Mouse (Mus musculus) MN1 (cell line): ENCODE measurements around the gene Tctex1d4.
A peak's percentile ranks its signal among the peaks of the same experiment; 100 is the strongest.

Experiments
- DNase-seq: peaks from one replicate; pipeline ENCODE4 v3.0.0-alpha.2; 2016; ENCODE audit warnings: low spot score

Gene Tctex1d4

DNA sequence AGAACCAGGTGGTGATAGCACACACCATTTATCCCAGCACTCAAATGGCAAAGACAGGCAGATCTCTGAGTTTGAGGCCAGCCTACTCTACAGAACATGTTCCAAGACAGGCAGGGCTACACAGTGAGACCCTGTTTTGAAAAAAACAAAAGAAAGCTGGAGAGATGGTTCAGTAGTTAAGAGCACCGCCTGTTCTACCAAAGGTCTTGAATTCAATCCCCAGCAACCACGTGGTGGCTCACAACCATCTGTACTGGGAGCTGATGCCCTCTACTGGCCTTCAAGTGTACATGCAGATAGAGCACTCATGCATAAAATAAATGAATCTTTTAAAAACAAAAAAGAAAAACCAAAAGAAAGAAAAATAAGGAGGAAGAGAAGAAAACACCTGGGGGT lies 12.6 kb downstream of the Tctex1d4 start:
- peak; percentile 59 for DNase-seq

GRCm38 (mm10) chr4:117140613-117141012 lies 14.0 kb downstream of the Tctex1d4 start:
- DNase-seq: no peak

DNA sequence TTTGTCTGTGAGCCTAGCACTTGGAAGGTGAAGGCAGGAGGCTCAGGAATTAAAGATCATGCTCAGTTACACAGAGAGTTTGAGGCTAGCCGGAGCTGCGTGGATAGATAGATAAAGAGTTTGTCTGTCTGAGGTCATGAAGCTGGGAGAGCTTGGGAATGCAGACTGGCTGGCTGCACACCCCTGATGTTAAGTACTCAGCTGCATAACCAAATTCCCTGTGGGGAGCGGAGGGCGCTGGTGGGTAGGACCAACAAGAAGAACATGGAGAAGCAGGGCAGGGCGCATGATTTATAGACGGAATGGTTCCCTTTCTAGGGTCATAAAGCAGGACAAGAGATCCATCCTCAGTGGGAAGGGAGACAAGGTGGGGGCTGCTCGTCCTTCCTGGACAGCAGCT lies 16.4 kb downstream of the Tctex1d4 start:
- DNase-seq: no peak

GRCm38 (mm10) chr4:117145248-117145647 lies 18.7 kb downstream of the Tctex1d4 start:
- no peak for DNase-seq

- DNase-seq: peak; percentile 68
Observed at GRCm38 (mm10) chr4:117146176-117146575, 19.6 kb downstream of the Tctex1d4 start.

- DNase-seq: no peak
Observed at GRCm38 (mm10) chr4:117148047-117148713, 21.6 kb downstream of the Tctex1d4 start.

DNA sequence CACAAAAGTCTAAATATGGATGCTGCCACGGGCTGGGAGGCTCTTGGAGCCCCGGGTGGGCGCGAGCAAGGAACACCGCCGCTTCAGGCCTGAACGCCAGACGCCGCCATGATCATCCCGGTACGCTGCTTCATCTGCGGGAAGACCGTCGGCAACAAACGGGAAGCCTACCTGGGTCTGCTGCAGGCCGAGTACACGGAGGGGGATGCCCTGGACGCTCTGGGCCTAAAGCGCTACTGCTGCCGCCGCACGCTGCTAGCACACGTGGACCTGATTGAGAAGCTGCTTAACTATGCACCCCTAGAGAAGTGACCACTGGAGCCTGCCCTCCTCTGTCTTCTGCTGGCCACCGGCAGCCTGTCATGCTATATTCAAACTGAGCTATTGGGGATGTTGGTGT lies 22.2 kb downstream of the Tctex1d4 start:
- no peak for DNase-seq

GRCm38 (mm10) chr4:117149291-117150211 lies 23.0 kb downstream of the Tctex1d4 start:
- DNase-seq: no peak

GRCm38 (mm10) chr4:117150212-117150733 lies 23.7 kb downstream of the Tctex1d4 start:
- no peak for DNase-seq

DNA sequence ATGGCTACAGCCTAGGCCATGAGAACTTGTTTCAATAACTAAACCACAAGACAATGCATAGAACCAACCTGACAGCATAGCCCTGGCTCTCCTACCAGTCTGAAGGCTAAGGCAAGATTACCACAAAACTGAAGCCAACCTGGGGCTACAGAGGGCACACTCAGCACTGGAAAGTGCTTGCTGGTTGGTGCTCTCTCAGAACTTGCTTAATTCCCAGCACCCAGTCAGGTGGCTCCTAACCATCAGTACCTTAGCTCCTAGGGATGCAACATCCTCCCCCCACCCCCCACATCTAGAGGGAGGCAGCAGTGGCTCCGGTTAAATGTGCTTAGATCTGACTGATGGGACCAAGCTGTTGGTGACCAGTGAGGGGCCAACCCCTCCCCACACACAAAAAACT lies 24.8 kb downstream of the Tctex1d4 start:
- DNase-seq: no peak

GRCm38 (mm10) chr4:117152714-117153113 lies 26.1 kb downstream of the Tctex1d4 start:
- no peak for DNase-seq

DNA sequence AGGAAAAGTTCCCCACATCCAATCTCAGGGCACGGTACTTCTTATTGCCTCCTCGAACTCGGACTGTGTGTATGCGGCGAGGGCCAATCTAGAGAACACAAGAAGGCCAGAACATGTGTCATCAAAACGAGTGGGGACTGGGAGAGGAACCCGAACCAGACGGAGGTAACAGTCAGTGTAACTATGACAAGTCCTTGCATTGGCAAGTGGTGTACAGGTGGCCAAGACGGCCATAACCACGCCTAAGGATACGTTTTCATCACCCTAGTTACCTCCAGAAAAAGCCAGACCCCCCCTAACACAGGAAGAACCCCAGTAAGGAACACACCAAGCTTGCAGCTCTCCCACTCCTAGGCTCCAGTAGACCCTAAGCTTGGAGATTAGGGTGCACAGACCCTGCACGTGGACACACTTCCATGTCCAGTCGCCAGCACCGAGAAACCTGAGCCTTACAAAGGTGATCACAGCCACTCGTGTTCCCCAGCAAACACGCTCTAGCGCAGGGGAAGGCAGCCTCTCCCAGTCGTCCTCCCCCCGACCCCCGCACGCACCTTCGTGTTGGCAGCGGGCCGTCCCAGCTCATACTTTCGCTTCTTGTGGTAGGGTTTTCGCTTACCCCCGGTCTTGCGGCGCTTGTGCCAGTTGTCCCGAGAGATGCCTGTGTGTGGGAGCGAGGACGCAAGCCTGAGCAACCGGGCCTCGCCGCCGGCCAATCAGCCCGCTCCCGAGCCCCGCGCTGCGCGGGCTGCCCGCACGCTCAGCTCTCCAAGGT lies 28.6 kb downstream of the Tctex1d4 start:
- no peak for DNase-seq

DNA sequence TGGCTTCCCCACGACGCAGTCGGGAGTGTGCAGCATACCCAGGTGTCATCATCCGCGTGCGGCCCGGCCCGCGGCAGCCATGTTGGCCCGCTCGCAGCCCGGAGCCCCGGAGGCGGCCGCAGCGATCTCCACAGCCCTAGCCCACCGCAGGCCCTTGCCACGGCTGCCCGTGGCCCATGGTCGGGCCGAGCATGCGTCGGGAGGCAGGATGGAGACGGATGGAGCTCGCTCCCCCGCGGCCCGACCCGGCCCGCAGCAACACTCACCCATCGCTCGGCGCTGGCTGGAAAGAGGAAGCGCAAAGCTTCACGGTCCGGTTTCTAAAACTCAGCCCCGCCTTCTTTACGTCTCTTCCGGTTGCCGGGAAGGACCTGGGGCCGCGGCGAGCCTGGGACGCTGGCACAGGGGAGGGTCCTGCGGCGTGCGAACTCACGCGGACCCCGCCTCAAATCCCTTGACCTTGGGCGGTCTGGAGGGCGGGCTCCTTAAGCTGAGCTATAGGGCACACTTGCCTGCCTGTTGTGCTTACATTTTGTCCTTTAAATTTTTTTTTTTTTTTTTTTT lies 29.3 kb downstream of the Tctex1d4 start, which contains the start of gene Rps8:
TSS of gene Rps8 (minus strand) at position 452 of the 564 bp plus-strand sequence.
- peak; percentile 85 for DNase-seq

DNA sequence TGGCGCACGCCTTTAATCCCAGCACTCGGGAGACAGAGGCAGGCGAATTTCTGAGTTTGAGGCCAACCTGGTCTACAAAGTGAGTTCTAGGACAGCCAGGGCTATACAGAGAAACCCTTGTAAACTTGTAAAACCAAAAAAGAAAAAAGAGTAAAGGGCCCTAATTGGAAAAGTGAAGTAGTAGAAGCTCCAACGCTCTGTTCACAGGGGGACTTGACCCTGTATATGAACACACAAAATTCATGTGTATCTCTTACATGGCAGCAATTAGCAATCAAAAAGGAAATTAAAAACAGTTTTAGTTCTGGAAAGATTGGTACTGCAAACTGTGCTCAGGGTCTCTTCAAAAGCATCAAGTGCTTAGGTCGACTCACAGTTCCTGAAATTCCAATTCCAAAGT lies 29.8 kb downstream of the Tctex1d4 start:
- no peak for DNase-seq

DNA sequence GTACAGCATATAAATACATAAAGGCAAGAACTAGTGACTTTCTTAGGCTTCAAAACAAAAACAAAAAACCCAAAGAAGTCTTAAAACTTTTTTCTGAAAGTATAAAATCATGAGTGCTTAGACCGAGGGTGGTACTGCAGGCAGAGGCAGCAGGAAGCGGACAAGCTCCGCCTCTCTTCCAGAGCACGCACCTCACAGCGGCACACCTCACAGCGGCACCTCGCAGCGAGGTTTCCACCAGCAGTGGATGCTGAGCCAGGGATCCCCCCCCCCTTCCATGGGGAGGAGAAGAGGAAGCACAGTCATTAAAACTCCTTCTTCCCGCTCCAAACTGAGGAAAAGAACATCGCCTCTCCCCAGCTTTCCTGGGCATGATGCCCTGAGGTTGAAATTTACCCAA lies 33.1 kb downstream of the Tctex1d4 start:
- no peak for DNase-seq

- no peak for DNase-seq
Observed at GRCm38 (mm10) chr4:117161183-117161582, 34.6 kb downstream of the Tctex1d4 start.

- DNase-seq: no peak
Observed at GRCm38 (mm10) chr4:117169936-117170335, 43.3 kb downstream of the Tctex1d4 start.
